Mouse (Mus musculus) lung, embryonic 14.5 days (tissue): ENCODE results near the gene Hmgcs1. TPM values are rescaled to one million over a fixed set of nuclear protein-coding genes. Genes with fewer than 3 reads are reported as not detected.
"Not testable (repeated sequence)": the region's sequence is repeated elsewhere in the genome, so short reads cannot be mapped to it uniquely, and the experiment has no call there.

Source experiments
- ATAC-seq: fragments of 200-750 bp; cut with Nextera tagmentation; 2 replicates; pipeline ENCODE4 v1.8.0; 2017; ENCODE audit warnings: mild to moderate bottlenecking, moderate TSS enrichment, moderate library complexity; ENCODE audit not compliant: insufficient read depth
- DNase-seq: peaks from one replicate; pipeline ENCODE4 v3.0.0-alpha.2; 2015
- H3K27ac ChIP-seq: fragments of 300-500 bp; sonication (generic); 2 replicates; pipeline ENCODE4 v1.5.1; 2014; ENCODE audit warnings: low read depth, mild to moderate bottlenecking, moderate library complexity
- H3K27me3 ChIP-seq: fragments of 300-500 bp; sonication (generic); 2 replicates; pipeline ENCODE4 v1.6.1; 2014; ENCODE audit warnings: low read length, control low read depth; ENCODE audit not compliant: insufficient read depth
- H3K36me3 ChIP-seq: fragments of 300-500 bp; sonication (generic); 2 replicates; pipeline ENCODE4 v1.6.1; 2014; ENCODE audit warnings: control low read depth; ENCODE audit not compliant: insufficient read depth
- H3K4me1 ChIP-seq: fragments of 300-500 bp; sonication (generic); 2 replicates; pipeline ENCODE4 v1.6.1; 2014; ENCODE audit warnings: antibody characterized with exemption, control low read depth; ENCODE audit not compliant: insufficient read depth
- H3K4me2 ChIP-seq: fragments of 300-500 bp; sonication (generic); 2 replicates; pipeline ENCODE4 v1.6.1; 2014; ENCODE audit warnings: mild to moderate bottlenecking
- H3K4me3 ChIP-seq: fragments of 300-500 bp; sonication (generic); 2 replicates; pipeline ENCODE4 v1.5.1; 2014; ENCODE audit warnings: low read depth, low read length
- H3K9ac ChIP-seq: fragments of 300-500 bp; sonication (generic); 2 replicates; pipeline ENCODE4 v1.6.1; 2014
- H3K9me3 ChIP-seq: fragments of 300-500 bp; sonication (generic); 2 replicates; pipeline ENCODE4 v1.6.1; 2016; ENCODE audit warnings: low read depth, low read length, control low read depth
- CTCF ChIP-seq: IDR thresholded peaks from 2 replicates; pipeline ENCODE4 v1.5.1; 2016; ENCODE audit warnings: antibody characterized with exemption, low read depth
- WGBS: fragments of 180-500 bp; shearing (Covaris S2); extraction: QIAGEN DNeasy Blood & Tissue Kit; methylation state at CpG from one replicate; pipeline ENCODE4 v1.1.7; 2014; 5-methylcytosine and 5-hydroxymethylcytosine counted together
- polyA plus RNA-seq: library from polyadenylated mRNA; unstranded; fragments of >200 nt; fragmentation: Nextera tagmentation; extraction: Ambion mirVana; gene quantifications from 2 replicates; pipeline ENCODE4 v1.2.1, GENCODE M21; 2014

Gene Hmgcs1
- polyA plus RNA-seq, 1 experiment from 2014 or later: 126 TPM

DNA sequence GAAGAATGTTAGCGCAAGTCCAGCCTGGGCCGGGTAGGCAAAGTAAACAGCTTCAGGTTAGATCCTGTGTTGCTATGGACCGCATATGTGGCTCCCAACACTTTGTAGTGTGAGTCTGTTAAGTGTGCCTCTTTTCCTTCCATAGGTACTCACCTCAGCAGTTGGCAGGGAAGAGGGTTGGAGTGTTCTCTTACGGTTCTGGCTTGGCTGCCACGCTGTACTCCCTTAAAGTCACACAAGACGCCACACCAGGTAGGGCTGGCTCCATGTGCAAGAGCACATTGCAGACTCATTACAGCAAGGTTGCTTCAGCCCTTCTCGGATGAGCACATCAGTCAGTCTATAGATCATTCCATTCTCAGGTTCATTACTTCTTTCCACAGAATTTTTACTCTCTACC, 14.1 kb downstream of the Hmgcs1 start:
- H3K27ac ChIP-seq: no peak overlapping the region
- WGBS: 90% methylated on average over 7 of the region's 7 CpGs

DNA sequence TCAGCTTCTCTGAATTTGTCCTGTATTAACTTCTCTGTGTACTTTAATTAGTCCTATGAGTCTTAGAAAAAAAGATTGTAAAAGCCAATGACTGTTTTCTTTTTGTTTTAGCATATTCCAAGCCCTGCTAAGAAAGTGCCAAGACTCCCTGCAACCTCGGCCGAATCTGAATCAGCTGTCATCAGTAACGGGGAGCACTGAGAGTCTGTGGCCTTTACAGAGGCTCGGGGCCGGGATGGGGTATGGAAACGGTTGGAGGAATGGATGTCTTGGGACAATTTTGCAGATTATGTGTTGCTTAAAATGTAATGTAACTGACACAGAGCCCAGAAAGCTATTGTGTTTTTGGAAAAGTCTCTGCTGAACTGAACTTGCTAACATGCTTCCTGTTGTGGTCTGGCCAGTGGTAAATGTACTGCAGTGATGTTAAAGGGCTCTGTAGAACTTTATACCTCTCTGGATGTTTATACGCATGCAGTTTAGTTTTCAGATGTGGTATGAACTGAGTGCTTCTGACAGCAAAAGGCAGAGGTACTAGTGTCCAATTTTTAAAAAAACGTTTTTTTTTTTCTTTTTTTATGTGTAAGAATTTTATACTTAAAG, 16.2 kb downstream of the Hmgcs1 start:
- H3K27me3 ChIP-seq, ATAC-seq, H3K9me3 ChIP-seq, H3K27ac ChIP-seq, H3K4me3 ChIP-seq, DNase-seq, H3K4me1 ChIP-seq, H3K9ac ChIP-seq, H3K4me2 ChIP-seq: not testable (repeated sequence)
- 81% methylated on average over 7 of the region's 8 CpGs for WGBS
- H3K36me3 ChIP-seq: peaks cover 85% of the 10 kb centered on the region

More for the DNA sequence above, 14.1 kb downstream of the Hmgcs1 start:
- Histone ChIP-seq H3K9ac (no peak overlapping the region), H3K4me1 (no peaks in the 10 kb centered on the region), H3K4me2 (no peak overlapping the region), H3K27me3 (no peaks in the 10 kb centered on the region), H3K9me3 (no peaks in the 10 kb centered on the region), H3K36me3 (peaks cover 85% of the 10 kb centered on the region), H3K4me3 (no peak overlapping the region)
- ATAC-seq: no peak
- no peak for TF ChIP-seq CTCF
- no peak for DNase-seq

DNA sequence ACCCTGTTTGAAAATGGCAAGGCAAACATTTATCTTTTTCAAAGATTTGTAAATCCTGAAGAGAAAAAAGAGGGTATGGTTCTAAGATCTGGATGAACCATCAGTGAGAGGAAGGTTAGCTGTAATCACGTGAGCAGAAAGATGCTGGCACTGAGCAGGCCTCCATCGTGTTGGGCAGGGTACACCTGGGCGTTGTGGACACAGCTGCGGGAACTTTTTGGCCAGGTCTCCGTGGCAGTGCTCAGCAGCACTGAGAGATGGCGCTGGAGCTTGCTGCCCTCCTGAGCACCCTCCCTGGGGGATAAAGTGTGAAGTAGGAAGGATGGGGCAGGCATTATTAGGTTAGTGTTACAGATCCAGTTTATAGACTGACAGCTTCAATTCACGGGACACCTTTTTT, 16.8 kb downstream of the Hmgcs1 start:
- no peak for TF ChIP-seq CTCF
- peaks cover 81% of the 10 kb centered on the region for H3K36me3 ChIP-seq

DNA sequence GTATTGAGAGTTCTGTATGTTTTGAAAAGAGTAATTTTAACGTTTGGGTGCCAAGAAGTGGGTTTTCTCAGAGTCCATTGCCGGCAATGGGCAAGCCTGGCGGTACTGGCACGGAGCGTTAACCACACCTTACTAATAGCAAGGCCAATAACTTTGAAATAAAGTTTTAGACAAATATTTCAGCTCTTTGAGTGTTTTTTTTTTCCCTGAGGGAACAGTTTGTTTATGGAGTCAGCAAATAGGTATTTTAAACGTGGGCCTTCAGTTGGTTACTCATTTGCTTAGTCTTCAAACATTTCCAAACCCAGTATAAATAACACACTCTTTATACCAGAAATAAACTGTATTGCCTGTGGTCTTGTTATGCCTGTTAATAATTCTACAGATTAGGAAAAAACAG, 17.7 kb downstream of the Hmgcs1 start:
- Histone ChIP-seq H3K9me3 (no peaks in the 10 kb centered on the region), H3K36me3 (peaks cover 72% of the 10 kb centered on the region), H3K9ac (no peak overlapping the region), H3K27ac (no peak overlapping the region), H3K4me2 (no peak overlapping the region), H3K4me1 (no peaks in the 10 kb centered on the region), H3K27me3 (no peaks in the 10 kb centered on the region), H3K4me3 (no peak overlapping the region)
- no peak for ATAC-seq
- no peak for TF ChIP-seq CTCF
- no peak for DNase-seq
- WGBS: 82% methylated on average over 6 of the region's 6 CpGs

More for the DNA sequence above, 16.8 kb downstream of the Hmgcs1 start:
- no peaks in the 10 kb centered on the region for H3K27me3 ChIP-seq
- no peaks in the 10 kb centered on the region for H3K4me1 ChIP-seq
- no peak overlapping the region for H3K27ac ChIP-seq
- no peak overlapping the region for H3K9ac ChIP-seq
- no peaks in the 10 kb centered on the region for H3K9me3 ChIP-seq
- DNase-seq (no peak), ATAC-seq (no peak)
- H3K4me3 ChIP-seq: no peak overlapping the region
- H3K4me2 ChIP-seq: no peak overlapping the region
- 64% methylated on average over 7 of the region's 7 CpGs for WGBS

DNA sequence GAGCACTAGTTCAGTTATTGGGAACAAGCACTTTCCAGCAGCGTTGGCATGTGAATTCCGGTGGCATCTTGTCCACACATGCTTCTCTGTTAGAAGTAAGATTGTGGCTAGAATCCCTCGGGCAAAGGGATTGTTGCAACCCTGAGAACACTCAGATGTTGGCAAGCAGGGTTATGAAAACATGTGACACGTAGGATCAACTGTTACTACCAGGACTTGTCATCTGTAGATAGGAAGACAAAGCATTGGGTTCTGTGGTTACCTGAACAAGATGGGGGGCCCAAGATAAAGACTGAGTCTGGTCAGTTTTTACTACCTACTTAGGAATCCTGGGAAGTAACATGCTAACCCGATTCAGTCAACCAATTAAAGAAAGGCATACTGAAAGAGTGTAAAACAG, 18.8 kb downstream of the Hmgcs1 start:
- H3K9ac ChIP-seq: no peak overlapping the region
- ATAC-seq: no peak
- DNase-seq: no peak
- H3K9me3 ChIP-seq: no peaks in the 10 kb centered on the region
- H3K4me1 ChIP-seq: no peaks in the 10 kb centered on the region
- no peak overlapping the region for H3K27ac ChIP-seq
- 82% methylated on average over 5 of the region's 5 CpGs for WGBS
- H3K4me3 ChIP-seq: no peak overlapping the region
- peaks cover 63% of the 10 kb centered on the region for H3K36me3 ChIP-seq
- TF ChIP-seq CTCF: no peak
- no peak overlapping the region for H3K4me2 ChIP-seq
- H3K27me3 ChIP-seq: no peaks in the 10 kb centered on the region

DNA sequence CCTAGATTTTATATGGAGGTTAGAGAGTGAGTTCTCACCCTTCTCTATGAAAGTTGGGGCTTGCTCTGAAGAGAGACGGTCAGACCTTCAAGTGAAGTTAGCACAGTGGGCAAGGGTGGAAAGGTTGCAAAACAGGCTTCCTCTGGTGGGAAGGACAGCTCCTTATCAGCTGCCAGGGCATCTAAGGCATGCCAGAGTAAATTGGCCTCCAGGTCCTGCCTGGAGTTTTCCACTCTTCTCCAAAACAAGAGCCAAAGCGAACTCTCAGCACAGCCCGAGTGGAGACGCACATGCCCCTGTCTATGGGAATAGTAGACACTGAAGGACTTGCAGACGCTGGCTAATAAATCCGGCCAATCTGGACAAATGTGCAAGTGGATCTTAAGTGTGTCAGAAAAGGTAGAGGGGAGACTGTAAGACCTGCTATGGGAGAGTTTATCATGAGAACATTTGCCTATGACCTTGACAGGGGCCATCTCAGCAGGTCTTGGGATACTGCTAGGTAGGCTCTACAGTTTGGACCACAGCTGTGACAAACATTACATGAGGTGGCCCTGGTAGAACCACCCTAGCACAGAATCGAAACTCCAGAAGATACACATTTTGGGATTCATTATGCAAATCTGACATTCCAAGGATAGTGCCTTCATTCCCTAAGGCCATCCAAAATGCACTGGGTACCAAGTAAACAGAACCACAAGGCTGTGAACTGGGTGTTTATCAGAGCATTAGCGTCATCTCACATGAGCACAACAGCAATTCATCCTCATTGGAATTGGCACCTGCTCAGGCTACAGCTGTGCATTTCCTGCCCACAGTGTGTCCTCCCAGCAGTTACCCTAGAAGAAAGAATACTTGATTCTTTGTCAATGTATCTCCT, 19.4 kb downstream of the Hmgcs1 start:
- no peak overlapping the region for H3K27ac ChIP-seq
- no peak overlapping the region for H3K4me2 ChIP-seq
- H3K4me1 ChIP-seq: no peaks in the 10 kb centered on the region
- DNase-seq: no peak
- TF ChIP-seq CTCF: no peak
- H3K27me3 ChIP-seq: no peaks in the 10 kb centered on the region
- ATAC-seq: peak; percentile 11; the same call in 1 of the 2 replicates
- no peak overlapping the region for H3K4me3 ChIP-seq
- no peaks in the 10 kb centered on the region for H3K9me3 ChIP-seq
- no peak overlapping the region for H3K9ac ChIP-seq
- peaks cover 56% of the 10 kb centered on the region for H3K36me3 ChIP-seq
- 81% methylated on average over 8 of the region's 8 CpGs for WGBS

DNA sequence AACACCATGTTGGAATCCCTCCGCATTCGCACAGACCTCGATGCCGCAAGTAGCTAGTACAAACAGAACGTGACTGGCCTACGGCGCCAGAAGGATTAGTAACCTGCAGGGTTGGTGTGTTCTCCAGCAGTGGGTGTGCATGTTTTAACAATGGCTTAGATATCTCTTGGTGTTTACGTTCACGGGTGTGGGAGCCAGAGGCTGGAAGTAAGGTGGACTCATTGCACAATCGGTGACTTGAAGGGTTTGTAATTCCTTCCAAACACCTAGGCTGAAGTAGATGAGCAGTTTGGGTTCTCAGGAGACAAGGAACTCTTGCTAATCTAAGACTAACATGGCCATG, 20.1 kb downstream of the Hmgcs1 start:
- no peaks in the 10 kb centered on the region for H3K9me3 ChIP-seq
- H3K9ac ChIP-seq: no peak overlapping the region
- 0 out of 2 replicates have a peak, but pooled peaks have one; percentile 15 for ATAC-seq
- WGBS: 77% methylated on average over 10 of the region's 10 CpGs
- H3K4me2 ChIP-seq: no peak overlapping the region
- DNase-seq: no peak
- H3K4me3 ChIP-seq: no peak overlapping the region
- H3K27me3 ChIP-seq: no peaks in the 10 kb centered on the region
- no peak overlapping the region for H3K27ac ChIP-seq
- H3K4me1 ChIP-seq: no peaks in the 10 kb centered on the region
- no peak for TF ChIP-seq CTCF
- H3K36me3 ChIP-seq: peaks cover 50% of the 10 kb centered on the region
